Mouse (Mus musculus): ENCODE results near the gene Ifngr1. TPM values are rescaled to one million over a fixed set of nuclear protein-coding genes. Genes with fewer than 3 reads are reported as not detected.

The Ifngr1 gene
- 20.5 TPM for polyA plus RNA-seq (2015; fragmentation: Illumina TruSeq; extraction: RNeasy Lipid Tissue Mini Kit (QIAGEN cat#74804); ENCODE audit: insufficient read depth, low read depth, low replicate concordance)

GRCm38 (mm10) chr10:19591641-19592441 lies at the start of gene Ifngr1:
Gene Ifngr1, plus strand, starts transcription at chr10:19591949.

GRCm38 (mm10) chr10:19621408-19622048 lies 29.8 kb downstream of the Ifngr1 start, which contains the start of gene Il22ra2:
Gene Il22ra2, plus strand, starts transcription at chr10:19621998.

Other genes starting within 250 kb of the Ifngr1 start
- not detected for gene Olig3, start 235.4 kb upstream of the Ifngr1 start, polyA plus RNA-seq (2015; fragmentation: Illumina TruSeq; extraction: RNeasy Lipid Tissue Mini Kit (QIAGEN cat#74804); ENCODE audit: insufficient read depth, low read depth, low replicate concordance)
- gene Il22ra2, start 30.0 kb downstream of the Ifngr1 start, polyA plus RNA-seq (2015; fragmentation: Illumina TruSeq; extraction: RNeasy Lipid Tissue Mini Kit (QIAGEN cat#74804); ENCODE audit: insufficient read depth, low read depth, low replicate concordance): not detected
- not detected for gene Il20ra, start 120.6 kb downstream of the Ifngr1 start, polyA plus RNA-seq (2015; fragmentation: Illumina TruSeq; extraction: RNeasy Lipid Tissue Mini Kit (QIAGEN cat#74804); ENCODE audit: insufficient read depth, low read depth, low replicate concordance)